Mouse (Mus musculus): ENCODE data around the gene Slc35g3. TPM values are rescaled to one million over a fixed set of nuclear protein-coding genes. Genes with fewer than 3 reads are reported as not detected.

Gene Slc35g3
- 0.12 TPM in 1 of 2 replicates, not detected in the other for polyA plus RNA-seq (2015; fragmentation: Nextera tagmentation; extraction: Ambion mirVana)

- H3K4me3 ChIP-seq (replicated peaks): no peak within 1 kb of the TSS
- no peaks in the 10 kb centered on the region for H3K9me3 ChIP-seq
- WGBS: 75% methylated on average over 1 of the region's 1 CpGs
- H3K4me2 ChIP-seq: no peak within 1 kb of the TSS
- H3K27me3 ChIP-seq (replicated peaks): no peaks in the 10 kb centered on the region
- no peak within 1 kb of the TSS for H3K9ac ChIP-seq
- H3K27ac ChIP-seq: no peak within 1 kb of the TSS
- no peaks in the 10 kb centered on the region for H3K36me3 ChIP-seq
- no peak for ATAC-seq (ENCODE audit: insufficient read depth, low FRiP score, low read depth)
- peaks cover 24% of the 10 kb centered on the region for H3K4me1 ChIP-seq
Observed at GRCm38 (mm10) chr11:69761868-69762267, at the start of gene Slc35g3. TSS of gene Slc35g3 (minus strand) at chr11:69761968.

- Histone ChIP-seq H3K4me2 (no peak overlapping the region), H3K27ac (no peak overlapping the region), H3K36me3 (no peaks in the 10 kb centered on the region), H3K4me3 (replicated peaks) (no peak overlapping the region), H3K27me3 (replicated peaks) (no peaks in the 10 kb centered on the region), H3K9ac (no peak overlapping the region), H3K4me1 (no peaks in the 10 kb centered on the region), H3K9me3 (no peaks in the 10 kb centered on the region)
- no peak for ATAC-seq (ENCODE audit: insufficient read depth, low FRiP score, low read depth)
Observed at GRCm38 (mm10) chr11:69810280-69810679, 48.5 kb upstream of the Slc35g3 start.

- WGBS: 77% methylated on average over 2 of the region's 2 CpGs
- no peak overlapping the region for H3K9ac ChIP-seq
- H3K36me3 ChIP-seq: no peaks in the 10 kb centered on the region
- no peak overlapping the region for H3K27ac ChIP-seq
- H3K9me3 ChIP-seq: no peaks in the 10 kb centered on the region
- no peak overlapping the region for H3K4me3 ChIP-seq (replicated peaks)
- no peak overlapping the region for H3K4me2 ChIP-seq
- H3K4me1 ChIP-seq: peaks cover 23% of the 10 kb centered on the region
- ATAC-seq (ENCODE audit: insufficient read depth, low FRiP score, low read depth): no peak
- H3K27me3 ChIP-seq (replicated peaks): peaks cover 6% of the 10 kb centered on the region; the same call in 1 of the 2 replicates
Observed at GRCm38 (mm10) chr11:69807641-69808040, 45.9 kb upstream of the Slc35g3 start.

GRCm38 (mm10) chr11:69806378-69806777, 44.6 kb upstream of the Slc35g3 start:
- ATAC-seq (ENCODE audit: insufficient read depth, low FRiP score, low read depth): no peak

GRCm38 (mm10) chr11:69804972-69805909, 43.5 kb upstream of the Slc35g3 start, which contains the start of gene Tmem102:
TSS of gene Tmem102 (minus strand) at chr11:69805624.
- Histone ChIP-seq H3K4me3 (replicated peaks) (peak within 1 kb of the TSS; percentile 56), H3K9ac (no peak within 1 kb of the TSS; the same call in 1 of the 2 replicates)
- WGBS: 11% methylated on average over 29 of the region's 29 CpGs

More at GRCm38 (mm10) chr11:69806378-69806777, 44.6 kb upstream of the Slc35g3 start:
- peaks cover 35% of the 10 kb centered on the region for H3K4me1 ChIP-seq
- H3K27ac ChIP-seq: no peak overlapping the region
- peaks cover 6% of the 10 kb centered on the region; the same call in 1 of the 2 replicates for H3K27me3 ChIP-seq (replicated peaks)
- H3K36me3 ChIP-seq: no peaks in the 10 kb centered on the region
- WGBS: 74% methylated on average over 4 of the region's 4 CpGs
- H3K9me3 ChIP-seq: no peaks in the 10 kb centered on the region
- H3K9ac ChIP-seq: no peak overlapping the region
- no peak overlapping the region for H3K4me2 ChIP-seq
- no peak overlapping the region for H3K4me3 ChIP-seq (replicated peaks)

GRCm38 (mm10) chr11:69804652-69804940, 42.8 kb upstream of the Slc35g3 start:
- Histone ChIP-seq H3K9me3 (no peaks in the 10 kb centered on the region), H3K27me3 (replicated peaks) (peaks cover 6% of the 10 kb centered on the region; the same call in 1 of the 2 replicates), H3K36me3 (no peaks in the 10 kb centered on the region), H3K27ac (no peak overlapping the region; the same call in 1 of the 2 replicates), H3K9ac (no peak overlapping the region; the same call in 1 of the 2 replicates), H3K4me3 (replicated peaks) (peak overlapping the region; percentile 56), H3K4me1 (peaks cover 52% of the 10 kb centered on the region), H3K4me2 (peak overlapping the region; percentile 98)
- ATAC-seq (ENCODE audit: insufficient read depth, low FRiP score, low read depth): no peak
- 10% methylated on average over 12 of the region's 12 CpGs for WGBS

More at GRCm38 (mm10) chr11:69804972-69805909, 43.5 kb upstream of the Slc35g3 start, which contains the start of gene Tmem102:
- no peaks in the 10 kb centered on the region for H3K36me3 ChIP-seq
- H3K4me1 ChIP-seq: peaks cover 46% of the 10 kb centered on the region
- no peaks in the 10 kb centered on the region for H3K9me3 ChIP-seq
- H3K27me3 ChIP-seq (replicated peaks): peaks cover 6% of the 10 kb centered on the region; the same call in 1 of the 2 replicates
- no peak within 1 kb of the TSS; the same call in 1 of the 2 replicates for H3K27ac ChIP-seq
- peak within 1 kb of the TSS; percentile 98 for H3K4me2 ChIP-seq
- peak; percentile 33; the same call in 1 of the 2 replicates for ATAC-seq (ENCODE audit: insufficient read depth, low FRiP score, low read depth)

GRCm38 (mm10) chr11:69803786-69804651, 42.3 kb upstream of the Slc35g3 start:
- no peaks in the 10 kb centered on the region for H3K9me3 ChIP-seq
- peak overlapping the region; percentile 61; the same call in 1 of the 2 replicates for H3K27ac ChIP-seq
- H3K4me2 ChIP-seq: peak overlapping the region; percentile 98
- H3K36me3 ChIP-seq: no peaks in the 10 kb centered on the region
- H3K4me3 ChIP-seq (replicated peaks): peak overlapping the region; percentile 56
- H3K27me3 ChIP-seq (replicated peaks): peaks cover 6% of the 10 kb centered on the region; the same call in 1 of the 2 replicates
- H3K4me1 ChIP-seq: peaks cover 58% of the 10 kb centered on the region
- 2% methylated on average over 60 of the region's 60 CpGs for WGBS
- ATAC-seq (ENCODE audit: insufficient read depth, low FRiP score, low read depth): peak; percentile 48
- peak overlapping the region; percentile 39; the same call in 1 of the 2 replicates for H3K9ac ChIP-seq

GRCm38 (mm10) chr11:69803328-69803727, 41.6 kb upstream of the Slc35g3 start:
- Histone ChIP-seq H3K4me2 (peak overlapping the region; percentile 98), H3K9ac (peak overlapping the region; percentile 39; the same call in 1 of the 2 replicates), H3K36me3 (no peaks in the 10 kb centered on the region), H3K27ac (peak overlapping the region; percentile 61; the same call in 1 of the 2 replicates), H3K9me3 (no peaks in the 10 kb centered on the region), H3K4me3 (replicated peaks) (peak overlapping the region; percentile 56), H3K27me3 (replicated peaks) (peaks cover 6% of the 10 kb centered on the region; the same call in 1 of the 2 replicates), H3K4me1 (peaks cover 58% of the 10 kb centered on the region)
- WGBS: 2% methylated on average over 12 of the region's 12 CpGs
- 0 out of 2 replicates have a peak, but pooled peaks have one; percentile 9 for ATAC-seq (ENCODE audit: insufficient read depth, low FRiP score, low read depth)

- no peaks in the 10 kb centered on the region for H3K36me3 ChIP-seq
- peak overlapping the region; percentile 98 for H3K4me2 ChIP-seq
- 0% methylated on average over 33 of the region's 33 CpGs for WGBS
- peak overlapping the region; percentile 61 for H3K27ac ChIP-seq
- peak overlapping the region; percentile 60 for H3K9ac ChIP-seq
- no peaks in the 10 kb centered on the region for H3K9me3 ChIP-seq
- peaks cover 6% of the 10 kb centered on the region; the same call in 1 of the 2 replicates for H3K27me3 ChIP-seq (replicated peaks)
- 0 out of 2 replicates have a peak, but pooled peaks have one; percentile 27 for ATAC-seq (ENCODE audit: insufficient read depth, low FRiP score, low read depth)
- H3K4me1 ChIP-seq: peaks cover 58% of the 10 kb centered on the region
- H3K4me3 ChIP-seq (replicated peaks): peak overlapping the region; percentile 56
Observed at GRCm38 (mm10) chr11:69802648-69803105, 40.9 kb upstream of the Slc35g3 start.

GRCm38 (mm10) chr11:69801379-69801977, 39.7 kb upstream of the Slc35g3 start, which contains the start of gene Fgf11:
TSS of gene Fgf11 (minus strand) at chr11:69801857.
- peak within 1 kb of the TSS; percentile 76 for H3K27ac ChIP-seq
- peak within 1 kb of the TSS; percentile 60 for H3K9ac ChIP-seq
- no peaks in the 10 kb centered on the region for H3K9me3 ChIP-seq
- peaks cover 6% of the 10 kb centered on the region; the same call in 1 of the 2 replicates for H3K27me3 ChIP-seq (replicated peaks)
- 2% methylated on average over 33 of the region's 33 CpGs for WGBS
- H3K4me2 ChIP-seq: peak within 1 kb of the TSS; percentile 98
- no peak for ATAC-seq (ENCODE audit: insufficient read depth, low FRiP score, low read depth)
- peak within 1 kb of the TSS; percentile 56 for H3K4me3 ChIP-seq (replicated peaks)
- H3K4me1 ChIP-seq: peaks cover 58% of the 10 kb centered on the region
- H3K36me3 ChIP-seq: no peaks in the 10 kb centered on the region
